Mouse (Mus musculus) liver, adult 10 weeks (tissue): ENCODE results near the gene Slitrk4. TPM values are rescaled to one million over a fixed set of nuclear protein-coding genes. Genes with fewer than 3 reads are reported as not detected.

Experiments used
- polyA plus RNA-seq: library from polyadenylated mRNA; stranded (reverse); fragments of 350-450 nt; fragmentation: Illumina TruSeq; extraction: RNeasy Lipid Tissue Mini Kit (QIAGEN cat#74804); gene quantifications from one replicate; pipeline ENCODE4 v1.2.3, GENCODE M21; 2014; ENCODE audit warnings: low read depth, low replicate concordance

The Slitrk4 gene
- polyA plus RNA-seq = not detected

GRCm38 (mm10) chrX:64276290-64277125 lies at the start of gene Slitrk4:
Gene Slitrk4 (minus strand): TSS chrX:64276996.

Other genes with a start within 250 kb of the Slitrk4 start
- gene Gm6760, start 124.8 kb downstream of the Slitrk4 start, polyA plus RNA-seq = not detected
- gene 3830417A13Rik, start 103.4 kb downstream of the Slitrk4 start, polyA plus RNA-seq = not detected